7 mouse cellular contexts compared by ENCODE assay signal in the genomic region with DNA sequence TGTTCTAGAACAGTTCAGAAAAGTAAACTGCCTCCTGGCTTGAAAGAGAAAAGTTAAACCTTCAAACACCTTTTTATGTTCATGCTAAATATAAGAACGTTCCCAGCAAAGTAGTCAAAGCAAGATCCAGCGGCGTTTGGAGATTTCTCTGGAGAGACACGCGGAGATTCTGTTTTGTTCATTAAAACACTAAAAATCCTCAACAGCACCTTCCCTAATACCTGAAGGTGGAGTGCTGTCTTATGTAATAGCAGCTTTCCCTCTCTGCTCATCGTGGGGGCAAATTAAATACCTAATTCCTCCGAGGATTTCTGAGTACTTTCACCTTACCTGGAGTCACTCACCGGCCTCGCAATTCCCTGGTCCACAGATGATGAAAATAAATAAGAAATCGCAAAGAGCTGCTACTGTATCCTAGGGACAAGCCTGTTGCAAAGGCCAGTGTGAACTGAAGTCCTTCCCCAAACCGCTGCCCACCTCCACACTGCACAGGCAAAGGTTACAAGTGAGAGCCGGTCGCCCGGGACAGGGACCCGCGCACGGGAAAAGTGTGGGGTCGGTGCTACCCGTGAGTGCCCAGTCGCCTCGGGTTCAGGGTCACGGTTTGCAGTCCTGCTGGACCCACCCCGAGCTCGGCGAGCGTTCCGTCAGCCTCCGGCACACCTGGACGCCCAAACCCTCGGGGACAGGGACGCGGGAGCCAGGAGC. TPM values are rescaled to one million over a fixed set of nuclear protein-coding genes. Genes with fewer than 3 reads are reported as not detected.
A peak's percentile ranks its signal among the peaks of the same experiment; 100 is the strongest.
DNase-seq lines count a peak whose midpoint lies in the region; ATAC-seq and TF ChIP-seq lines count a peak whose summit lies in the region.

No protein-coding gene starts in this region.

- peak overlapping the region; percentile 62 for H3K4me2 ChIP-seq in liver, embryonic 16.5 days (ENCODE audit: low read depth, low read length)

- no peak for TF ChIP-seq CTCF in lung, adult 2 months (IDR thresholded peaks at IDR 0.05; ENCODE audit: insufficient read depth, low read length)

- DNase-seq in lung, adult 2 months: peak; percentile 44
- no peak for DNase-seq in lung, adult 18-20 months
- DNase-seq in embryonic facial prominence, embryonic 10.5 days (ENCODE audit: low spot score): no peak
- peak; percentile 31 to 40 for DNase-seq in heart, postnatal 10 days
- no peak for DNase-seq in ovary, postnatal 36 days (ENCODE audit: low spot score)
- no peak for DNase-seq in adrenal gland, postnatal 4 days (ENCODE audit: low spot score in 2 of 2)

- H3K4me1 ChIP-seq in lung, adult 2 months (ENCODE audit: control insufficient read depth, insufficient read depth, low read length): peaks cover 12% of the 10 kb centered on the region
- H3K4me1 ChIP-seq in embryonic facial prominence, embryonic 10.5 days: peaks cover 68% of the 10 kb centered on the region
- no peaks in the 10 kb centered on the region; the same call in 1 of the 2 replicates for H3K4me1 ChIP-seq in liver, embryonic 16.5 days (ENCODE audit: control insufficient read depth, low read depth, low read length)

- peak overlapping the region; percentile 38 for H3K9ac ChIP-seq in liver, embryonic 16.5 days (ENCODE audit: low read depth, low read length)

- peak overlapping the region; percentile 67 for H3K4me3 ChIP-seq in lung, adult 2 months (replicated peaks; ENCODE audit: extremely low read depth, low read depth, low read length)
- peak overlapping the region; percentile 83 for H3K4me3 ChIP-seq in embryonic facial prominence, embryonic 10.5 days
- peak overlapping the region; percentile 50 for H3K4me3 ChIP-seq in liver, embryonic 16.5 days (ENCODE audit: low read depth, low read length)

- no peak for TF ChIP-seq POLR2A in lung, adult 2 months (IDR thresholded peaks at IDR 0.05; ENCODE audit: borderline replicate concordance, extremely low read depth, low read depth, low read length)

- intact Hi-C loops in heart, postnatal 10 days (cut with DNase I): no loop called here

- no peaks in the 10 kb centered on the region for H3K36me3 ChIP-seq in embryonic facial prominence, embryonic 10.5 days (replicated peaks)
- H3K36me3 ChIP-seq in liver, embryonic 16.5 days (ENCODE audit: control insufficient read depth, insufficient read depth): no peaks in the 10 kb centered on the region

- no peaks in the 10 kb centered on the region for H3K9me3 ChIP-seq in embryonic facial prominence, embryonic 10.5 days
- H3K9me3 ChIP-seq in liver, embryonic 16.5 days (replicated peaks; ENCODE audit: control insufficient read depth, low read length): no peaks in the 10 kb centered on the region

- WGBS in lung, adult 2 months: 7% methylated on average over 32 of the region's 32 CpGs
- WGBS in embryonic facial prominence, embryonic 10.5 days: 2% methylated on average over 32 of the region's 32 CpGs
- 3% methylated on average over 32 of the region's 32 CpGs for WGBS in liver, embryonic 16.5 days (ENCODE audit: insufficient replicate concordance)

- peaks cover 13% of the 10 kb centered on the region; the same call in 1 of the 2 replicates for H3K27me3 ChIP-seq in embryonic facial prominence, embryonic 10.5 days (replicated peaks; ENCODE audit: low read depth, poor library complexity, severe bottlenecking)
- H3K27me3 ChIP-seq in liver, embryonic 16.5 days (ENCODE audit: control insufficient read depth, insufficient read depth, low read depth, low read length): peaks cover 28% of the 10 kb centered on the region

- peak overlapping the region; percentile 94 for H3K27ac ChIP-seq in embryonic facial prominence, embryonic 10.5 days (replicated peaks)
- H3K27ac ChIP-seq in liver, embryonic 16.5 days (ENCODE audit: low read length): no peak overlapping the region

- ATAC-seq in liver, embryonic 16.5 days (ENCODE audit: low read depth): peak; percentile 16; the same call in 1 of the 2 replicates

RNA-seq across cellular contexts. Expression of gene Serpine2, which starts 3.1 kb away (rescaled TPM):
- polyA plus RNA-seq in lung, adult 2 months (2012; rRNA removed): 70.9 and 107 TPM in 2 replicates
- 77.5 and 101 TPM in 2 replicates for polyA plus RNA-seq in embryonic facial prominence, embryonic 10.5 days (2016; fragmentation: Nextera tagmentation; extraction: Ambion mirVana)
- total RNA-seq in heart, postnatal 10 days (2021): 10 to 100 TPM; 40.1 to 42.9 TPM
- polyA plus RNA-seq in liver, embryonic 16.5 days (2015; fragmentation: Nextera tagmentation; extraction: Ambion mirVana): 6.5 and 6.8 TPM in 2 replicates
- 10 to 100 TPM; 20.1 to 31.4 TPM for total RNA-seq in adrenal gland, postnatal 4 days (2021)

Comparison
In these comparisons a context has a peak if more than half of its experiments do, and no peak if none do; other contexts are left out.
1. DNase-seq: peak in lung, adult 2 months (single experiment) and heart, postnatal 10 days (2 of 2); none in lung, adult 18-20 months (0 of 2), embryonic facial prominence, embryonic 10.5 days (single experiment), ovary, postnatal 36 days (single experiment) and adrenal gland, postnatal 4 days (0 of 2).
2. Peak in every context shown above with its lines, with median percentiles within 50 percentile points of each other: H3K4me3 ChIP-seq.